Mouse (Mus musculus): ENCODE data around the gene Ednra.

Ednra gene

DNA sequence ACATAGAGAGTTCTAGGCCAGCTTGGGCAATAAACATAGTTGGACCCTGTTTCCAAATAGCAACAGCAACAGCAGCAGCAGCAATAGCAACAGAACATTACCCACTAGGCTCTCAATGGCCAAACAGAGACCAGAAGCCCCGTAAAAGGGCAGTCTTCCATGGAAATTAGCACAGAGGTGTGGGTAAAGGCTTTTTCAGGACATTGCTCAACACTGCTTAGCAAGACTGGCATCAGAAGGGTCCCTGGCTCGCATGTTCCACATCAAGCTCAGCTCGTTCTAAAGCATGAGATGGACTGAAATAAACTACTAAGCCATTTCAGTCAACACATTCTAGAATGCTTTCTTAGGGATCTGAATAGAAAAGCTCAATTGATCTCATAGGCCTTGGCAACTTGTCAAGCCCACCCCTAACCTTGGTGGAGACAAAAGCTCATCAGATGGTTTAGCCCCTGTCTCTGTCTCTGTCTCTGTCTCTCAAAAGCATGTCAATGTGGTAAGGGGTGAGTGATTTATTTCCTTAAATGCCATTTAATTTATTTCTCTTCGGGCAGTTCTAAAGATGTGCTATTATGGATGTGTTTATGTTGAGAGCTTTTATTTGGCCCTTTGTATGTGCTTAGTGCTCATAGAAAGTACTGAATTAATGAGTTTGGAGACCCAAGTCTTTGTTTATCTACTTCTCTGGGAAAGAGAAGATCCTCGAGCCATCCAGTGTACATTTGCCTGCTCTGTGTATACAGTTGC is 84.0 kb downstream of the Ednra start:
- no peak for DNase-seq (ENCODE audit: low read depth)

DNA sequence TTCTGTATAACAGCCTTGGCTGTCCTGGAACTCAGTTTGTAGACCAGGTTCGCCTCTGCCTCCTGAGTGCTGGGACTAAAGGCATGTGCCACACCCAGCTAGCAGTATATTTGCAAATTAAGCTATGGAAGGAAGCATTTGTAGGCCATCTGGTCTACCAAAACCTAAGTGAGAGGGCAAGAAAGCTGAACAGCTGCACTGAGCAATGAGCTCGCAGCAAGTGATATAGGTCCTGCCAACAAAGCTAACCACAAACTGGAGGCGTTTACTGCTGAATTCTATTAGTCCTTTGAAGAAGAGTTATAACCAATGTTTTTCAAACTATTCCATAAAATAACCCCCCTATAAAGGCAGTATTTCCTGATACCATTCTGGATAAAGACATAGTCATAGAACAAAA is 86.7 kb downstream of the Ednra start:
- DNase-seq (ENCODE audit: low read depth): no peak

DNA sequence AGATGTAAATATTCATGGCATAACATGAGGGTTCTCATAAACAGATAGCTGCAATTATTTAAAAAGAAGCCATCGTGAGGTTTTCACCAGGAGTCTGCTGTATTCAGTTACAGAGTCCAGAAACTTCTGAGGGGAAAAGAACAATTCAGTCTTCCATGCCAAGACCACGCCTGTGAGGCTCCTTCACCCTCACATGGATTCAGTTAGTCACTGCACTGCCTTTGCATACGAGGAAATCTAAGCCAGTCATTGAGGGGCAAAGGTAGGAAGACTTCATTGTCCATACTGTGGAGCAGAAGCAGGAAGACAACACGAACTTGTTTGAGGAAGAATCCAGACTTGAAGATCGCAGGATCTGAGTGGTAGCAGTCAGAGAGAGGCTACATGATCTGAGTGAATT is 90.2 kb downstream of the Ednra start:
- DNase-seq (ENCODE audit: low read depth): no peak

DNA sequence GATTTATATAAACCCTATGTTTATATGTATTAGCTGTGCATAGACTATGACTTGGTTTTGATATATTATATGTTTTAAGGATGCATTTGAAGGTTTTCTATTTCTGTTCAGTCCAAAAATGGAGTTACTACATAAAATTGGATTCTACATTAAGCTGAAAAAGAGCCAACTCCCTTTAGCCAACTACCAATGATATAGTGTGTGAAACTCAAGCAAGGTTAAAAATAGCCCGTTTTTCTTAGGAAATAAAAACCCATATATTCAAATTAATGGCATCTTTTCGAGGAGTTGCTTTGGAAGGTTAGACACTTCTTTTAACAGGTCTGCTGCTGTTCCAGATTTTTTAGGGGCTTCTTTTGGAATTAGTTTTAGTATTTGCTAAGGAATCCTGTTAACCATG is 91.1 kb downstream of the Ednra start:
- no peak for DNase-seq (ENCODE audit: low read depth)

DNA sequence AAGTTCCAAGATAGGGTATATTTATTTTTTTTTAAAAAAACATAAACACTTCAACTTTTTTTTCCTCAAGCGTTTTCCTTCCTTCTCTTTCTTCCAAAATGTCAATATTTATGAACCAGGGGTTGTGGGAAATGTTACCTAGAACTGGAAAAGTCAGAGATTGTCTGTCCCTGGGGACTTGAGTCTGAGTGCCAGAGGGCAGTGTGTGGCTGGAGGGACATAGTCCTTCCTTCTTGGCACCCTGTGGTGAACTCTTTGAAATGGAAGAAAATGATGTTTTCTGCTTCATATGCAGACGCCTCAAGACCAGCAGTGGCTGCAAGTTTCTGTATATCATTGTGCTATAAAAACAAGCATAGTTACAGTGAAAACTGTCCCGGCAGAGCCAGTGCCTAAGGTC is 93.6 kb downstream of the Ednra start:
- no peak for DNase-seq (ENCODE audit: low read depth)

DNA sequence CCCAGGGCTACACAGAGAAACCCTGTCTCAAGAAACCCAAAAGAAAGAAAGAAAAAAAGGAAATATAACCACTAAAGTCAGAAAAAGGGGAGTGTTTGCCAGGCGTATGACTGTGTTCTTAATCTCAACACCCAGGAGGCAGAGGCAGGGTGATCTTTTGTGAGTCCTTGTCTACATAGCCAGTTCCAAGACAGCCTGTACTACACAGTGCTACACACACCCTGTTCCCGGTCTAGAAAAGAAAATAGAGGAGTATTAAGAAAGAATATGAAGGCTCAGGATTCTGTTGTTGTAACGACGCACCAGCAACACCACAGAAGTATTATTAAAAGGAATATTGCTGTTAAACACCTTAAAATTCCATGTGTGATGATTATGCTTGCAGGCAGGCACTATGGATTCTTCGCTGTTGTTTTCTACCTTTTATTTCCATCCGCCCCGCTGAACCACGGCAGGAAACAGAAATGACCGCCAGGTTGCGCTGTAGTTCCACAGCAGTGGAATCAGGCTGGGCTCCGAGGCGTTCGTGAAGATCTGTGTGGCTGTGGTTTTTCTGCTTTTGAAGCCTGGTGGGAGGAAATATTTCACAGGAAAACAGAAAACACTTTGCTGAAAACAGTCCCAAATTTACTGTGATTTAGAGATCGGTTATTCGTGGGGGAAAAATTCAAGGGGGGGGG is 94.3 kb downstream of the Ednra start:
- peak; percentile 87 for DNase-seq (ENCODE audit: low read depth)

DNA sequence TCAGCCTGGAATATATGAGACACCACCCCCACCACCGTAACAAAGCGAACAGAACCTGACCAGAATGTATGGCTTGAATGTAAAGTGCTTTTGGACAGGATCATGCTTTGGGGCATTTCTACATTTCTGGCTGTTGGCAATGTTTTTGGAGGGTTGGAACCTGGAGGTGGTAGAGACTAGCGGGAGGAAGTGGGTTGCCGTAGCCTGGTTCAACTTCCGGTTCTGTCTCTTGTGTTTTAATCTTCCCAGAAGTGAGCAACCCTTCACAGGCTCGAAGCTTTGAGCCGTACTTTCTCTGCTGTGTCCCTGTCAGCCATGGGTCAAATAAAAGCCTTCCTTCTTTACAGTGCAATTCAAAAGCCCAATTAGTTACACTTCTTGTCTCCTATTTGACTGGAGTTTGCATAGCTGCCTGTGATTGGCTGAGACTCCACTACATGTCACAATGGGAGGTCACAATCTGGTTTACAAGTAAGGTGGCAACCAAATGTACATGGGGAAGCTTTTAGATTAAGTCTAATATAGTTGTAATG is 100.5 kb downstream of the Ednra start:
- DNase-seq (ENCODE audit: low read depth): peak; percentile 33

DNA sequence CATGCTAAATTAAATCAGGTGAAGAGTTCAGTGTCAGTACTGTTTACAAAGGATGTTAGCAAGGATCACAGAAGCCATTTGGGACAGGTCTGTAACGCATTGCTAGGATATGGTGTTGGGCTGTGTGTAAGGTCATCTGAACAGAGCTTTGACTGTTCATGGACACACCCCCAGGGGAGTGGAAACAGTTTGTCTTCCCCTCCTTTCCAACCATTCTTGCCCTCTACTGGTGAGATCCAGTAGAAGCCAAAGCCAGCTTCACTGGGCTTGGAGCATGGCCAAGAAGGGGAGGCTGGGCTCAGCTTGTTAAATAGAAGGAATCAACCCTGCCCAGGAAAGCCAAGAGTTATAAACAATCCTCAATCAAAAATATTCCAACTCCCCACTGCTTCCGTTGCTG is 106.3 kb downstream of the Ednra start:
- peak; percentile 30 for DNase-seq (ENCODE audit: low read depth)
